Mouse (Mus musculus): ENCODE measurements around the gene Mob3a.

- TF ChIP-seq POLR2A (IDR thresholded peaks at IDR 0.05; ENCODE audit: control insufficient read depth, extremely low read depth, insufficient read depth, low read length, poor library complexity) (no peak), CTCF (IDR thresholded peaks at IDR 0.05; ENCODE audit: borderline replicate concordance, control insufficient read depth, extremely low read depth, insufficient read depth, low read length, poor library complexity) (no peak)
Observed at GRCm38 (mm10) chr10:80717281-80717680, 15.5 kb upstream of the Mob3a start.
